Mouse (Mus musculus): Measurements from ENCODE around the gene Cox7a1.

- TF ChIP-seq CTCF (conservative IDR thresholded peaks at IDR 0.05 in 1 of 2, IDR thresholded peaks at IDR 0.05 in 1 of 2; ENCODE audit: low read depth in 2 of 2, low read length in 2 of 2) (no peak), NRF1 (IDR thresholded peaks at IDR 0.05; ENCODE audit: low read depth, low read length) (no peak), ZC3H11A (IDR thresholded peaks at IDR 0.05; ENCODE audit: low read depth, low read length) (no peak), RCOR1 (conservative IDR thresholded peaks at IDR 0.05; ENCODE audit: low read depth, low read length) (no peak), MXI1 (IDR thresholded peaks at IDR 0.05; ENCODE audit: low read depth, low read length) (no peak), ELF1 (IDR thresholded peaks at IDR 0.05; ENCODE audit: low read depth, low read length) (no peak), MYC (IDR thresholded peaks at IDR 0.05; ENCODE audit: low read depth, low read length) (no peak), EP300 (IDR thresholded peaks at IDR 0.05; ENCODE audit: low read length) (no peak), POLR2A (IDR thresholded peaks at IDR 0.05; ENCODE audit: low read depth, low read length) (no peak), MAX (IDR thresholded peaks at IDR 0.05; ENCODE audit: low read length) (no peak), JUND (conservative IDR thresholded peaks at IDR 0.05; ENCODE audit: low read depth, low read length) (no peak)
Observed at GRCm38 (mm10) chr7:30220008-30220356, 36.0 kb downstream of the Cox7a1 start.
